Mouse (Mus musculus) skeletal muscle tissue, adult 2 months (tissue): ENCODE data around the gene Ifi211.
"Not testable (repeated sequence)": the region's sequence is repeated elsewhere in the genome, so short reads cannot be mapped to it uniquely, and the experiment has no call there.

Experiments used
- DNase-seq: peaks from one replicate; pipeline ENCODE4 v3.0.0-alpha.2; 2012; ENCODE audit warnings: low read depth, low spot score

The Ifi211 gene

DNA sequence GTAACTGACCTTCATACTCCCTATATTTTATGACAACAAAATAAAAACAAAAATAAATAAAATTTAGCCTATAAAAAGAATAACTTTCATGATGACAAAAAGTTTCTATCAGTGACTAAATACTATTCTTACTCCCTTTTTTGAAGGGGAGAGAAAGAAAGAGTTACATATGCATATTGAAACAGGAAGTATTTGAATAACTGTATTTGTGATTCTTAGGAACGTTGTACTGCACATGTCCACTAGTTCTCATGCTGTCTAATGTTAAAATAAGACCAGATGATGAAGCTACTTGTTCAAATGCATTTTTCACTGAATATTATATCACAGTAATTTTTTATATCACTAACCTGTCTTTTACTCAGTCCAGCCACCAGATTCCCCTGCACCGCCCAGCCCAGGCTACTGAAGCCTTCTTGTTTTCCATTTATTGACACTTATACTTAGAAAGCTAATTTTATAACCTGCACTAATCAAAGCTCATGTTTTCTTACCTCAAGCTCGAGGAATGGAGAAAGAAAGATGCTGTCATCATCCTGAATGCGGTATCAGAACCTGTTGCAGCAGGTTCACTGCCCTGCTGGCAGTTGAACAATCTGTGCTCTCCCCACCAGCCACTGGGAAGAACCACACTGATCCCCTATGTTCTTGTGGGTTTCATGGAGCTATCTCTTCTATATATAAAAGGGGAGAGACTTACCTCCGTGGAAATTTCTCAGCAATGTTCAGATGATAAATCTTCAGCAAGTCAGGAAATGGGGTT, 33.4 kb downstream of the Ifi211 start:
- not testable (repeated sequence) for DNase-seq

DNA sequence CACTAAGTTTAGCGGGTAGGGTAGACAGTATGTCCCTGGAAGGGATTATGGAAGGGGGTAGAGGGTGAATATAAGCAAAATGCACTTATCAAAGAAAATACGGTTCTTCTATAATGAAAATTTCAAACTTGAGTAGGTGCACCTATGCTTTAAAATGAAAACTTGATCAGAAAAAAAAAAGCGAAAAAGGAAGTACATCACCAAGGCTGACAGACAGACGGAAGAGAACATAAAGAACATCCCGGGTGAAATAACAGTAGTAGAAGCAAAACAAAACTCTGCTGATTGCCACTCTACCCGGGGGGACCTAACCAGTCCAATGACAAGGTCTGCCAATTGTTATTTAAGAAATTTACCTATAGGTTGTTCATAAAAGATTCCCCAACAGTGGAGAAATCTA, 34.6 kb downstream of the Ifi211 start:
- DNase-seq, result not testable (repeated sequence)

DNA sequence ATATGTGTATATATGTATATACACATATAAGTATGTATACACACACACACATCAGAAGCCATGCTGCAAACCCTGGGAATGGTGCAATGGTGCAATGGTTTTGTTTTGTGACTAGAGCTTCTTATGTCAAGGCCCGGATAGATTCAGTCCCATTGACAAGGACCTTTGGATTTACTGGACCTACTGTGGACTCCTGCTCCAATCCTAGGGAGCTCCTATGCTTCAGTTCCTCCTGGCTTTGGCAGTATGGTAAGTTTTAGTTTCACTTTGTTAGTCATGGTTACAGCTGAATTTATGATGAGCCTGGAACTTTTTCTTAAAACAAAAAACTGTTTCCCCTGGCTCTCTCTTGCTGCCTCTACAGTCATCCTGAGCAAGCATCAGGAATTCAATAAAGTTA, 35.7 kb downstream of the Ifi211 start:
- not testable (repeated sequence) for DNase-seq

DNA sequence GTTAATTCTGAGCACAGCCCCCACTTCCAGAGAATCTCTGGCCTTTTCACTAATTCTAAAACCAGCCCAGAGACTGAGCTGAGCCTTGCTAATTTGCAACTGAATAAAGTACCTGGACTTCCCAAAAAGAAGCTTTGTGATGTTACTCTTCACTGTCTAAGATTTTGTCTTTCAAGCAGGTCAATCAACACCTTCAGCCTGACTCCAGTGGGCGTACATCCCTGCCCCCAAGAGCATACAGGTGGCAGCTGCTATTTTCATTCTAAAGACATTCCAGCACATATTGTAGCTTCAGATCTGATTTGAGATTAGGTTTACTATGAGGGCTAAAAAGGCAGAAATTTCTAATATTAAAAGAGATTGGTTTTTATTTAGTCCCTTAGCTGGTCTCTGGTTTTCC, 44.3 kb downstream of the Ifi211 start:
- DNase-seq, result not testable (repeated sequence)

DNA sequence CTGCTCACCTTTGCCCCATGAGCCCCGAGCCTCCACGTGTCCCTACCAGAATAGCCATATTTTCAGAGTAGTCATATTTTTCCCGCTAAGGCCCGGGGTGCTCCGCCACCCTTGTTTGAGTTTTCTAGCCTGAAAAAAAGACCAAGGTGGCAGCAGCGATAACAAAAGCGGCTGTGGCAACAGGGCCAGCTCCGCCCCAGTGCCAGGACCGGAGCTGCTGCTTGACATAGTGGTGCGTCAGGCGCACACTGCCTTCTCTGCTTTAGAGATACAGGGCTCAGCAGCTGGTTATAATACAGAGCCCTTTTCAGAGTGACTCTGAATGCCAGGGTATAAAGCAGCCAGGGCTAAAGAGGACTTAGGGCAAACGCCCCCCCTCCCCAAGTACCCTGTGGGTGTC, 46.3 kb downstream of the Ifi211 start:
- no peak for DNase-seq

DNA sequence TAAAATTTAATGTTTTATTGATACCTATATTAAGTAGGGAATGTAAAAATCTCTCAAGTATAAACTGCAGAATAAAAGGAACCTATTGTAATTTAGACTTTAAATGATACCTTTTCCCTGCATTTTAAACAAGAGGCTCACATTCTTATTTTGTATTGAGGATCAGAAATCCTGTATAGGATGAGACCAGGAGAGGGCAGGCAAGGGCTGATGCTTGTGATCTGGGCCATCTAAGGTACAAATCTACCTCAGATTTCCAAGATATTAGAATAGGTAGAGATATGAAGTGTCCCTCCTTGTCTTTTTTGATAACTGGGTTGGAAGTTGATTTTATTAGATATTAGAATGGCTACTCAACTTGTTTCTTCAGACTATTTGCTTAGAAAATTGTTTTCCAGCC, 59.1 kb downstream of the Ifi211 start:
- DNase-seq, result not testable (repeated sequence)

DNA sequence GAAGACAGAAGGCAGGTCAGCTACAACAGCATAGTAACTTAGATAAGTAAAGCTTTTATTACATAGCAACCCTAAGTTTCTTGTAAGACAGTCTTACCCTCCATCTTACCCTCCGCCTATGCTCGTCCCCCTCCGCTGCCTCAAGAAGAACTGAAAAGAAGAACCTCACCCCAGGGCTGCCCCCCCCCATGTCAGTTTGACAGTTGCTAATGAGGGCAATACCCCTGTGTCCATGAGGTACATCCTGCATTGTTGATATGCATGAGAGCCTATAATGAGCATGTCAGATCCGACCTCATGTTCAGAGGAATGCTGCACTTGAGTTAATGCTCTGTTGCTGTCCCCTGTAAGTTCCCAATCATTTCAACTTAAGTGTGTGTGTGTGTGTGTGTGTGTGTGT, 60.0 kb downstream of the Ifi211 start:
- DNase-seq, result not testable (repeated sequence)
